Mouse (Mus musculus): ENCODE measurements around the gene Gmpr. TPM values are rescaled to one million over a fixed set of nuclear protein-coding genes. Genes with fewer than 3 reads are reported as not detected.
A peak's percentile ranks its signal among the peaks of the same experiment; 100 is the strongest.
"Not testable (repeated sequence)": the region's sequence is repeated elsewhere in the genome, so short reads cannot be mapped to it uniquely, and the experiment has no call there.

Gmpr gene
- polyA plus RNA-seq, 1 experiment from 2014 or later = 31.5 TPM

DNA sequence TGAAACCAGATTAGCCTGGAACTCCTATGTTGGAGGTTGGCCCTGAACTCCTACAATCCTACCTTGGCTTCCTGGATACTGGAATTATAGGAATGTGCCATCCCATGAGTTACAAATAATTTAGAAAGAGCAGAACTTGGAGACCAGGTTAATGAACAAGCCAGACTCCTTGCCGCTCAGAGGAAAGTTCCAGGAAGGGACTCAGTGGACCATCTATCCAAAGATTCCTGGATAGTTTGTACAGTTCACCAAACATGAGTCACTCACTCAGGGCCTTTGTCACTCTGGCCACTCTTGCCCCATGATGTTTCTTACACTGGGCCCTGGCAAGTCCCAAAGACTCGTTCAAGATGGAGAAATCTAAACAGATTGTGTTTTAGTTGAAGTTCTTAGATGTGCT is 24.0 kb upstream of the Gmpr start:
- DNase-seq (ENCODE audit: extremely low spot score, low spot score) = no peak
- 92% methylated on average over 2 of the region's 2 CpGs for WGBS
- H3K27me3 ChIP-seq (ENCODE audit: poor library complexity, severe bottlenecking) = no peaks in the 10 kb centered on the region; the same call in 1 of the 2 replicates
- no peak overlapping the region for H3K27ac ChIP-seq
- H3K9me3 ChIP-seq = peaks cover 8% of the 10 kb centered on the region; the same call in 1 of the 2 replicates
- no peaks in the 10 kb centered on the region for H3K36me3 ChIP-seq (replicated peaks)
- no peak overlapping the region for H3K4me3 ChIP-seq
- no peaks in the 10 kb centered on the region for H3K4me1 ChIP-seq

DNA sequence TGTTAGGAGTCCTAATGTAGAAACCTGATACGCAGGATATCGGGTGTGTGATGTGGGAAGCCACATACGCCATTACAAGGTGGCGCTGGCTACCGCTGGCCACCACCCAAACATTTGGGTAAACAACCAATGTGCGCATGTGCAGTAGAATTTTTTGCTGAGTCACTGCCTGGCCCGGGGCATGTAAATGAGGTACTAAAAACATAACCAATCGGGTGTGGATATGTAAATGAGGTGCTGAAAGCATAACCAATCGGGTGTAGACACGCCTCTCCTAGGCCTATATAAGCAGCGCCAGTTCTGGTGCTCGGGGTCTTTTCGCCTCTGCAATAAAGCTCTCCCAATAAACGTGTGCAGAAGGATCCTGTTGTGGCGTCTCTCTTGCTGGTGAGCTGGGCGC is 23.3 kb upstream of the Gmpr start:
- not testable (repeated sequence) for DNase-seq (ENCODE audit: extremely low spot score, low spot score); H3K4me1 ChIP-seq; H3K27ac ChIP-seq; H3K36me3 ChIP-seq (replicated peaks); H3K4me3 ChIP-seq; H3K27me3 ChIP-seq (ENCODE audit: poor library complexity, severe bottlenecking); H3K9me3 ChIP-seq
- 96% methylated on average over 16 of the region's 16 CpGs for WGBS

DNA sequence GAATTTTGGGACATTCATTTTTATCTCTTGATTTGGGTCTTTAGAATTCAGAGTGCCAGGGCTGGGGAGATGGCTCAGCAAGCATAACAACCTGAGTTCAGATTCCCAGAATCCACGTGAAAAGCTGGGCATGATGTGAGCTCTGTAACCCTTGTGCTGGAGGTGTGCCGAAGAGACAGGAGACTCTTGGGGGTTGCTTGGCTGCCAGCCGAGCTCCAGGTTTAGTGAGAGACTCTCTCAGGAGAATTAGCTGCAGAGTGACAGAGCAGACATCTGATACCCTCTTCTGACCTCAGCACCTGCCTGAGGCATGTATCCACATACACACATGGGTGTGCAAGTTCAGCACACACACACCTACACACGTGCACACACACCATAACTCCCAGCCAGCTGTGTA is 21.6 kb upstream of the Gmpr start:
- no peak overlapping the region for H3K27ac ChIP-seq

DNA sequence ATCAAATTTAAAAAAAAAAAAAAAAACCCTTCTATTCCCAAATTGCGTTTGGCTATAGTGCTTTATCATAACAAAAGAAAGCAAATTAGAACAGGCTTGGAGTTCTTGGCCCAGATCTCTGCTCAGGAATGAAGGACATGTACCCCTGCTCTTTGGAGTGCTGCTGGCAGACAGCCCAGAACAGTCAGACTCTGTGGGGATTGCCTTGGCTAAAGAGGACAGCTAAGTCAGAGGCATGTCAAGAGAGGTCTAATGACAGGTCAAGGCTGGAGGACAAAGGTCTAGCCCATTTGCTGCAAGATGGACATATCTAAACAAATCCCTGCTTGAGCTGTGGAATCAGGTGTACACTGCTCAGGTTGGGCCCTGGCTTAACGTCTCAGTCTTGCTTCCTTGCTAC is 20.6 kb upstream of the Gmpr start:
- 78% methylated on average over 2 of the region's 2 CpGs for WGBS
- Histone ChIP-seq H3K27ac (no peak overlapping the region), H3K27me3 (ENCODE audit: poor library complexity, severe bottlenecking) (no peaks in the 10 kb centered on the region), H3K4me1 (no peaks in the 10 kb centered on the region), H3K36me3 (replicated peaks) (no peaks in the 10 kb centered on the region), H3K9me3 (peaks cover 8% of the 10 kb centered on the region; the same call in 1 of the 2 replicates), H3K4me3 (no peak overlapping the region)
- no peak for DNase-seq (ENCODE audit: extremely low spot score, low spot score)

More for the DNA sequence above, 21.6 kb upstream of the Gmpr start:
- Histone ChIP-seq H3K4me1 (no peaks in the 10 kb centered on the region), H3K4me3 (no peak overlapping the region), H3K36me3 (replicated peaks) (no peaks in the 10 kb centered on the region), H3K27me3 (ENCODE audit: poor library complexity, severe bottlenecking) (no peaks in the 10 kb centered on the region), H3K9me3 (peaks cover 8% of the 10 kb centered on the region; the same call in 1 of the 2 replicates)
- no peak for DNase-seq (ENCODE audit: extremely low spot score, low spot score)
- 90% methylated on average over 4 of the region's 4 CpGs for WGBS

DNA sequence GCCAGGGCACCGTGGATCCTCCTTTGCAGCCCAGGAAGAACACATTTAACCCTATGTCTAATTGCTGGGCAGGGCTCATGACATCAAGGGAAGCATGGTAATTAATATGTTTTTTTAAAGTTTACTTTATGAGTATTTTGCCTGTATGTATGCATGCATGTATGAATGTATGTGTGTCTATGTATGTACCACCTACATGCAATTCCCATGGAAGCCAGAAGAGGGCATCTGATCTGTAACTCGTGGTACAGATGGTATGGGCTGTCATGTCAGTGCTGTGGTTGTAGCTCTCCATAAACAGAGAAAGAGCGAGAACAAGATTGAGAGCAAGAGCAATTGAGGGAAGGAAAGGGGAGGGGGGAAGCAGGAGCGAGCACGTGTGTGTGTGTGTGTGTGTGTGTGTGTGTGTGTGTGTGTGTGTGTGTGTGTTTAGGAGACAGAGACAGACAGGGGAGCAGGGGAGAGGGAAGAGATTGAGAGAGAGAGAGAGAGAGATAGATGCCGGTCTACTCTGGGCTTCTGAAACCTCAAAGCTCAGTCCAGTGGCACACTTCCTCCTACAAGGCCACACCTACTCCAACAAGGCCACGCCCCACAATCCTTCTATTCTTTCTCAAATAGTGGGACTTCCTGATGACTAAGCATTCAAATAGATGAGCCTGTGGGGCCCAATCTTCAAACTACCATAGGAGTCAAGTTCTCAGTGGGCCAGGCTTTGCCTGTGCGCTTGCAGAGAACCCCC is 15.1 kb upstream of the Gmpr start:
- Histone ChIP-seq H3K27ac (no peak overlapping the region), H3K4me3 (no peak overlapping the region), H3K4me1 (peaks cover 10% of the 10 kb centered on the region; the same call in 1 of the 2 replicates), H3K9me3 (no peaks in the 10 kb centered on the region; the same call in 1 of the 2 replicates), H3K36me3 (replicated peaks) (no peaks in the 10 kb centered on the region), H3K27me3 (ENCODE audit: poor library complexity, severe bottlenecking) (no peaks in the 10 kb centered on the region)
- no peak for DNase-seq (ENCODE audit: extremely low spot score, low spot score)
- WGBS = 83% methylated on average over 7 of the region's 8 CpGs

DNA sequence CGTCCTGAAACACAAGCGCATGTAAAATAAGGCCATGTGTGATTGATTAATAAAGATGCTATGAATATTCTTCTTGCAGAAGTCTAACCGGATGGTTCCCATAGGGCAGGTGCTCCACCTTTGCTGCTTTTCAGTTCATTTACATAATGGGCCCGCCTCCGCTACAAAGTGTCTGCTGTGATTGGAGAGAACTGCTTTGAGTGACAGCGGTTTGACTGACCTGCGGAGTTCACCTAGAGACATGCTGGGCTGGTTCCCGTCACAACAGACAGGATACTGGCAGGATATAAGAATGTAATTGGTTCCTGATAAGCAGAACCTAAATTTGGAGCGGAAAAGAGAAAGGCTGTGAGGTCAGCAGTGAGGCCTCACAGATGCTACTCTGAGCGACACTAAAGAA is 13.4 kb upstream of the Gmpr start:
- Histone ChIP-seq H3K4me3 (peak overlapping the region; percentile 9), H3K9me3 (no peaks in the 10 kb centered on the region; the same call in 1 of the 2 replicates), H3K36me3 (replicated peaks) (no peaks in the 10 kb centered on the region), H3K27me3 (ENCODE audit: poor library complexity, severe bottlenecking) (no peaks in the 10 kb centered on the region), H3K4me1 (peaks cover 10% of the 10 kb centered on the region; the same call in 1 of the 2 replicates), H3K27ac (no peak overlapping the region)
- 46% methylated on average over 10 of the region's 10 CpGs for WGBS
- no peak for DNase-seq (ENCODE audit: extremely low spot score, low spot score)

DNA sequence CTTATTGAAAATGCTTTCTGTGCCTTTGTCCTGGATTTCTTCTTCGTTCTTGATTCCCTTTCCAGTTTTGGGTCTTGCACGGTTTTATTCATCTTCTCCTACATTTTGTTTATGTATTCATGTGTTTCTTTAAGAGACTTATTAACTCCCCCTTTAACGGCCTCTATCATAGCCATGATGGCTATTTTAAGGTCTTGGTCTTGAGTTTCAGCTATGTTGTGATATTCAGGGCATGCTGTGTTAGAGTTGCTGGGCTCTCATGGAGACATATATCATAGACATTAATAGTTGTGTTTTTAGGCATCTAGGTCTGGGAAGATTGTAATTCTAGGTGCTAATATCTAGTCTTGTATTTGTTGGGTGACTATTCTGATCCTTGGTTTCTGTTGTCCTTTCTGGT is 8.6 kb upstream of the Gmpr start:
- no peaks in the 10 kb centered on the region for H3K36me3 ChIP-seq (replicated peaks)
- no peak overlapping the region for H3K27ac ChIP-seq
- H3K4me3 ChIP-seq = no peak overlapping the region
- peaks cover 8% of the 10 kb centered on the region; the same call in 1 of the 2 replicates for H3K4me1 ChIP-seq
- WGBS = 86% methylated on average over 3 of the region's 3 CpGs
- 0 out of 2 replicates have a peak, but pooled peaks cover 3% of the 10 kb centered on the region for H3K27me3 ChIP-seq (ENCODE audit: poor library complexity, severe bottlenecking)
- no peaks in the 10 kb centered on the region; the same call in 1 of the 2 replicates for H3K9me3 ChIP-seq
- no peak for DNase-seq (ENCODE audit: extremely low spot score, low spot score)

DNA sequence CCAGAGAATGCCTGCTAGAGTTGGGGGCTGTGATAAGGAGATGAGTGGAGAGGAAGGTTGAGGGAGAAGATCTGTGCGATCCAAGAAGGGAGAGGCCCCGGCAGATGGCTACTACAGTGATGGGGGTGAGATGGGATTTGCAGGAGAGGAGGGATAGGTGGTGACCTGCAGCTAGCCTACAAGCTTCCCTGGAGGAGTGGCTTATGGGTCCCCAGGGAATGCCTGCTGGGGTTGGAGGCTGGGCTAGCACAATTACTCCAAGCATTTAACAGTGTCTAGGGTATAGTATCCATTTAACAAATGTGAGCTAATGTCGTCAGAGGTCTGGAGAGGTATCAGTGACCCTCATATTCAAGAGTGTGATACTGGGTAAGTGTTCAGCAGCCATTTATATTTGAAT is 7.9 kb upstream of the Gmpr start:
- no peak for DNase-seq (ENCODE audit: extremely low spot score, low spot score)
- Histone ChIP-seq H3K9me3 (no peaks in the 10 kb centered on the region; the same call in 1 of the 2 replicates), H3K36me3 (replicated peaks) (no peaks in the 10 kb centered on the region), H3K4me3 (no peak overlapping the region), H3K27me3 (ENCODE audit: poor library complexity, severe bottlenecking) (0 out of 2 replicates have a peak, but pooled peaks cover 3% of the 10 kb centered on the region), H3K4me1 (peaks cover under 1% of the 10 kb centered on the region; the same call in 1 of the 2 replicates), H3K27ac (no peak overlapping the region)
- WGBS = 92% methylated on average over 3 of the region's 3 CpGs

DNA sequence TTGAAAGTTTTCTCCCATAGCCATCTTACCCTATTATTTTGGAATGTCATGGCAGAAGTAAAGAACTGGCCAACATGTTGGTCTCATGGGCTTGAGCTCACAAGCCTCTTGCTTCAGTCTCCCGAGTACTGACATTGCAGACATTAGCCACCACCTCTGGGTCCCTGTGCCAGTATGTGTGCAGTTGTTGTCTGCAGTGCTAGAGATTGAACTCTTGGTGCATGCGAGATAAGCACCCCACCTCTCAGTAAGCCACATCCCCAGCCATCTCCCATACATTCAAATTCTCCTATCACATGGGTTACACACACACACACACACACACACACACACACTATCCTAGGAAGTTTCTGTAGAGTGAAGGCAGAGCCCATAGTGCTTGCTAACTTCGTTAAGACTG is 7.3 kb upstream of the Gmpr start:
- Histone ChIP-seq H3K4me1 (no peaks in the 10 kb centered on the region), H3K27me3 (ENCODE audit: poor library complexity, severe bottlenecking) (0 out of 2 replicates have a peak, but pooled peaks cover 3% of the 10 kb centered on the region), H3K36me3 (replicated peaks) (no peaks in the 10 kb centered on the region), H3K9me3 (no peaks in the 10 kb centered on the region; the same call in 1 of the 2 replicates), H3K27ac (no peak overlapping the region), H3K4me3 (no peak overlapping the region)
- DNase-seq (ENCODE audit: extremely low spot score, low spot score) = no peak
- WGBS = 85% methylated on average over 3 of the region's 3 CpGs

DNA sequence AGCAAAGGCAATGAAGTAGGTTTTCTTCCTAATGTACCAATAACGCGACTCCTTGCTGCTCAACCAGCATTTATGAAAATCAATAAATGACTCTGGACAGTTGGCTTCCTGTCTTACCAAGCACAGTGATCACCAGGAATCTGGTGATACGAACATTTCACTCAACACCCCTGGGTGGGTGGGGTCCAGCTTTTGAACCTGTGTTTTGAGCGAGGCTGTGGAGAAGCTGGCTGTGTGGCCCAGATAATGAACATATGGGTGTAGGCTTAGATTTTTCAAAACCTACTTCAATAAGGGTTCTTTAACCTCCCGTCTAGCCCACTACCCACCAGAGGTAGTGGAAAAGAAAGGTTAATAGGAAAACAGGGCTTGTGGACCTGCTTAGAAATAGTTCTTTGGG is 4.5 kb upstream of the Gmpr start:
- 92% methylated on average over 5 of the region's 5 CpGs for WGBS
- H3K36me3 ChIP-seq (replicated peaks) = no peaks in the 10 kb centered on the region

DNA sequence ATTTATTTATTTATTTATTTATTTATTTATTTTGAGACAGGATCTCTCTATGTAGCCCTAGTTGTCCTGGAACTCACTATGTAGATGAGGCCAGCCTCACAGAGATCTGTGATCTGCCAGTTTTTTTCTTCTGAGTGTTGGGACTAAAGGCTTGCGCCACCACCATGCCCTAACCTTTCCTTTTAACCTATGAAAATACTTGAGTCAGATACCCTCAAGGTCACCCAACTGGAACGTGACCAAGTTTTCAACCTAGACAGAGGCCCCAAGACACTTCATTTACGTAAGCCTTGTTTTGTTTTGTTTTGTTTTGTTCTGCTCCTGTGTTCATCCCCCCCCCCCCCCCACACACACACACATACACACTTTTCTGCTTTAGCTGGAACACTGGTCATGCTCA is 1.7 kb upstream of the Gmpr start:
- H3K36me3 ChIP-seq (replicated peaks) = no peaks in the 10 kb centered on the region
- H3K27me3 ChIP-seq (ENCODE audit: poor library complexity, severe bottlenecking) = peaks cover 42% of the 10 kb centered on the region
- no peak for DNase-seq (ENCODE audit: extremely low spot score, low spot score)
- no peak overlapping the region for H3K27ac ChIP-seq
- 93% methylated on average over 3 of the region's 3 CpGs for WGBS
- H3K4me3 ChIP-seq = no peak overlapping the region
- H3K9me3 ChIP-seq = no peaks in the 10 kb centered on the region; the same call in 1 of the 2 replicates
- peaks cover 29% of the 10 kb centered on the region for H3K4me1 ChIP-seq

More for the DNA sequence above, 4.5 kb upstream of the Gmpr start:
- Histone ChIP-seq H3K9me3 (no peaks in the 10 kb centered on the region; the same call in 1 of the 2 replicates), H3K4me1 (peaks cover 10% of the 10 kb centered on the region), H3K27me3 (ENCODE audit: poor library complexity, severe bottlenecking) (peaks cover 19% of the 10 kb centered on the region), H3K4me3 (no peak overlapping the region), H3K27ac (no peak overlapping the region)
- DNase-seq (ENCODE audit: extremely low spot score, low spot score) = no peak

DNA sequence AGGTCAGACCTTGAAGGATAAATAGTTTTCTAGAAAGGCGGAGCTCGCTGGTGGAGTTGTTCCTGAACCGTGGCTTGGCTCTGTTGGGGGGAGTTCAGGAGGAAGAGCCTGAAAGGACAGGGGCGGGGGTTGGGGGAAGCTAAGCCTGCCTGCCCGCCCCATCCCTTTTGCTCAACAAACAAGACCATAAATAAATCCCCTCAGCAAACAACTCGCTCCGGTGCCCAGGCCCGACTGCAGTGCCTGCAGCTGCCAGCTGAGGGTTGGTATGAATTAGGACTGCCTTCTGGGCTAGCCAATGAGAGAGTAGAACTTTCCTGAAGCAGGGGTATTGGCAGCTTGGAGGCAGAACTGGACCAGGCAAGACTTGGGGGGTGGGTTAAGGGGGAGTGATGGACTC is 1.3 kb downstream of the Gmpr start:
- peaks cover 48% of the 10 kb centered on the region for H3K4me1 ChIP-seq
- peak; percentile 40 for DNase-seq (ENCODE audit: extremely low spot score, low spot score)
- peaks cover 50% of the 10 kb centered on the region for H3K27me3 ChIP-seq (ENCODE audit: poor library complexity, severe bottlenecking)
- no peaks in the 10 kb centered on the region; the same call in 1 of the 2 replicates for H3K9me3 ChIP-seq
- no peaks in the 10 kb centered on the region for H3K36me3 ChIP-seq (replicated peaks)
- H3K27ac ChIP-seq = peak overlapping the region; percentile 84
- WGBS = 0% methylated on average over 8 of the region's 8 CpGs
- peak overlapping the region; percentile 70 for H3K4me3 ChIP-seq

DNA sequence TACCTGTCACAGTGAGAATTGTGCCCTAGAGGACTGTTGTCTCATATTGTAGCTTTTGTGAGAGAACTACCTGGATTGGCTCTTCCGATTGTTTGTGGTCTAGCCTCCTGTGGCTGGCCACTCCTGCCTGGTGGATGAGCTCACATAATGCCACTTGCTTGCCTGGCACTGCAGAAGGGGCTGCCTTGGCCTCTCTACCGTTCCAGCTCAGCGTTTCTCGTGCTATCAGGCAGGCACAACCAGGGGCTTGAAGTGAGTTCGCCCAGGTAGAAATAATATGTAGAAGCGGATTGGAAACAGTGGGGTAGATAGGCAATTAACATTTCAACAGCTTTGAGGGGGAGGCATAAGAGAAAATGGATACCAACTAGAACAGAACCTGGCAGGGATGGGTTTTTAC is 2.1 kb downstream of the Gmpr start:
- H3K9me3 ChIP-seq = no peaks in the 10 kb centered on the region; the same call in 1 of the 2 replicates
- no peak overlapping the region; the same call in 1 of the 2 replicates for H3K4me3 ChIP-seq
- DNase-seq (ENCODE audit: extremely low spot score, low spot score) = no peak
- peaks cover 57% of the 10 kb centered on the region for H3K4me1 ChIP-seq
- 56% methylated on average over 6 of the region's 6 CpGs for WGBS
- no peaks in the 10 kb centered on the region for H3K36me3 ChIP-seq (replicated peaks)
- H3K27me3 ChIP-seq (ENCODE audit: poor library complexity, severe bottlenecking) = peaks cover 58% of the 10 kb centered on the region
- H3K27ac ChIP-seq = no peak overlapping the region
